Mouse (Mus musculus) liver, embryonic 14.5 days (tissue): Measurements from ENCODE around the gene Ulk2.

Source experiments
- CTCF ChIP-seq: IDR thresholded peaks from 2 replicates; pipeline ENCODE4 v1.5.1; 2016; ENCODE audit warnings: antibody characterized with exemption, low read depth, control low read depth
- EP300 ChIP-seq: IDR thresholded peaks from 2 replicates; pipeline ENCODE4 v1.6.1; 2016; ENCODE audit warnings: antibody characterized with exemption, low read depth

GRCm38 (mm10) chr11:61744460-61744859 is 110.4 kb downstream of the Ulk2 start:
- peak; percentile 33 for TF ChIP-seq CTCF
- TF ChIP-seq EP300 = no peak
